Mouse (Mus musculus) adrenal gland, adult 10 weeks (tissue): ENCODE measurements around the gene Tcf7l2. TPM values are rescaled to one million over a fixed set of nuclear protein-coding genes. Genes with fewer than 3 reads are reported as not detected.

ENCODE experiments used
- polyA plus RNA-seq: library from polyadenylated mRNA; stranded (reverse); fragments of 350-450 nt; fragmentation: Illumina TruSeq; extraction: RNeasy Lipid Tissue Mini Kit (QIAGEN cat#74804); gene quantifications from one replicate; pipeline ENCODE4 v1.2.3, GENCODE M21; 2014; ENCODE audit warnings: low read depth, low replicate concordance

Gene Tcf7l2
- polyA plus RNA-seq = 12.8 TPM

GRCm38 (mm10) chr19:55741439-55741928 lies at the start of gene Tcf7l2:
TSS of gene Tcf7l2 (plus strand) at chr19:55741820.

